Mouse (Mus musculus): ENCODE results near the gene Glis1. TPM values are rescaled to one million over a fixed set of nuclear protein-coding genes. Genes with fewer than 3 reads are reported as not detected.

Gene Glis1
- polyA plus RNA-seq, 1 experiment from 2014 or later = 6.8 TPM

GRCm38 (mm10) chr4:107502601-107503051 is 68.2 kb downstream of the Glis1 start:
- Histone ChIP-seq H3K9me3 (ENCODE audit: control insufficient read depth, low read length) (no peaks in the 10 kb centered on the region), H3K4me1 (ENCODE audit: control insufficient read depth, insufficient read depth, low read length) (peaks cover 17% of the 10 kb centered on the region), H3K27ac (replicated peaks; ENCODE audit: low read depth, low read length) (no peak overlapping the region), H3K4me3 (ENCODE audit: low read depth, low read length) (no peak overlapping the region), H3K4me2 (ENCODE audit: low read depth, severe bottlenecking) (no peak overlapping the region), H3K9ac (ENCODE audit: low read length) (no peak overlapping the region), H3K27me3 (ENCODE audit: control insufficient read depth, insufficient read depth, low read length) (no peaks in the 10 kb centered on the region), H3K36me3 (ENCODE audit: control insufficient read depth, insufficient read depth, low read length) (no peaks in the 10 kb centered on the region)
- 45% methylated on average over 10 of the region's 10 CpGs for WGBS
- DNase-seq (ENCODE audit: low spot score) = peak; percentile 34
- no peak for ATAC-seq (ENCODE audit: insufficient number of reproducible peaks, low FRiP score, low TSS enrichment, low read depth)

DNA sequence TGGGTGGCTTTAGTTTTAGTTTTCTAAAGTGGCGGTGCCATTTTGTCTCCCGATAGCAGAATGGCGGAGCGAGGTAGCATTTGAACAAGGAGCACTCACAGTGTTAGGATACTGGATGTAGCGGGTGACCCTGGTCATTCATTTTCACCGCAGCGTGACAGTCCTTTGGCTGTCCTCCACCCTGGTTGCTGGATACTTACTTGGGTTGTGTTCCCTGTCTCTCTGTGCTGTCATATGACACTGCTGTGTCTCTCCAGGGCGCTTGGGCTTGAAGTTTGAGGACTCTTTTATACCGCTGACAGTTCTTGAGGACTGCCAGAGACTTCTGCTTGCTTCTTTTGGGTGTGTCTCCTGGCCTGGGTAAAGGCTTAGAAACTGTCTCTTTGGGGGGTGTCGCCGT is 80.6 kb downstream of the Glis1 start:
- no peak for ATAC-seq (ENCODE audit: insufficient number of reproducible peaks, low FRiP score, low TSS enrichment, low read depth)
- WGBS = 95% methylated on average over 11 of the region's 11 CpGs
- no peak overlapping the region for H3K4me3 ChIP-seq (ENCODE audit: low read depth, low read length)
- H3K4me2 ChIP-seq (ENCODE audit: low read depth, severe bottlenecking) = no peak overlapping the region
- no peaks in the 10 kb centered on the region for H3K36me3 ChIP-seq (ENCODE audit: control insufficient read depth, insufficient read depth, low read length)
- peaks cover 18% of the 10 kb centered on the region for H3K4me1 ChIP-seq (ENCODE audit: control insufficient read depth, insufficient read depth, low read length)
- H3K27me3 ChIP-seq (ENCODE audit: control insufficient read depth, insufficient read depth, low read length) = no peaks in the 10 kb centered on the region
- no peak for DNase-seq (ENCODE audit: low spot score)
- H3K9me3 ChIP-seq (ENCODE audit: control insufficient read depth, low read length) = no peaks in the 10 kb centered on the region
- no peak overlapping the region for H3K9ac ChIP-seq (ENCODE audit: low read length)
- no peak overlapping the region for H3K27ac ChIP-seq (replicated peaks; ENCODE audit: low read depth, low read length)

DNA sequence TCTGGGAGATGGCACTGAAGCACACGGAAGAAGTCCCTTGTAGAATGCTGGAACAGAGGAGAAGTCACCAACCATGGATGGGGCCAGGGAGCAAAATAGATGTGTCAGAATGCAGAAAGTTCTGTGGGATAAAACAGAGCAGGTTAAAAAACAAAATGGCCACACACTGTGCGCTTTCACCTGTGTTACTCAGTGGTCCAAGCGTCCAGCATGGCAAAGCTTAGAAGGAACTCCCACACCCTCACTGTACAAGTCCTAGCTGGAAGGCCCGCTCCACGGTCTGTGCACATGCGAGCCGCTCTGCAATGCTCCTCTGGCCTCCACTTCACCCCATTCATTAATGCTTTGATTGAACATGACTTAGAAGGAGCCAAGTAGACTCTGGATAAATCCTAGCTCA is 81.2 kb downstream of the Glis1 start:
- DNase-seq (ENCODE audit: low spot score) (no peak), ATAC-seq (ENCODE audit: insufficient number of reproducible peaks, low FRiP score, low TSS enrichment, low read depth) (no peak)
- WGBS = 96% methylated on average over 7 of the region's 7 CpGs
- no peak overlapping the region for H3K4me3 ChIP-seq (ENCODE audit: low read depth, low read length)
- H3K27me3 ChIP-seq (ENCODE audit: control insufficient read depth, insufficient read depth, low read length) = no peaks in the 10 kb centered on the region
- H3K9ac ChIP-seq (ENCODE audit: low read length) = no peak overlapping the region
- H3K27ac ChIP-seq (replicated peaks; ENCODE audit: low read depth, low read length) = no peak overlapping the region
- peaks cover 18% of the 10 kb centered on the region for H3K4me1 ChIP-seq (ENCODE audit: control insufficient read depth, insufficient read depth, low read length)
- no peak overlapping the region for H3K4me2 ChIP-seq (ENCODE audit: low read depth, severe bottlenecking)
- no peaks in the 10 kb centered on the region for H3K36me3 ChIP-seq (ENCODE audit: control insufficient read depth, insufficient read depth, low read length)
- no peaks in the 10 kb centered on the region for H3K9me3 ChIP-seq (ENCODE audit: control insufficient read depth, low read length)

DNA sequence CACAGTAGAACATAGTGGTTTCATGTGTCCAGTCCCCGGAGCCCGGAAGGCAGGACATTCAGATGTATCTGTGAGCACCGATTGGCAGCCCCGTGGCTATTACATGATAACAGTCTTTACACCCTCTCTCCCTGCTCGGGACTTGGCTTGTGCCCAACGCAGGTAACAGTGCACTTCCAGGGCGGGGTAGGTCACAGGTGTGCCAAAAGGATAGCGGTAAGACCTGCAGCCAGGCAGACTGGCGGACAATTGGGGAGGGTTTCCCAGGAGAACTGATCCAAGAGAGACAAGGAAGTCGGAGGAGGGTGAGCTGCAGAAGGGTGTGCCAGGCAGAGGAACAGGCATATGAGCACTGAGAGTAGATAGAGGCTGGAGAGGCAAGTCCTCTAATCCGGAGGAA is 84.4 kb downstream of the Glis1 start:
- Histone ChIP-seq H3K27me3 (ENCODE audit: control insufficient read depth, insufficient read depth, low read length) (no peaks in the 10 kb centered on the region), H3K4me2 (ENCODE audit: low read depth, severe bottlenecking) (no peak overlapping the region), H3K9ac (ENCODE audit: low read length) (no peak overlapping the region), H3K36me3 (ENCODE audit: control insufficient read depth, insufficient read depth, low read length) (no peaks in the 10 kb centered on the region), H3K27ac (replicated peaks; ENCODE audit: low read depth, low read length) (no peak overlapping the region), H3K9me3 (ENCODE audit: control insufficient read depth, low read length) (no peaks in the 10 kb centered on the region), H3K4me1 (ENCODE audit: control insufficient read depth, insufficient read depth, low read length) (peaks cover 27% of the 10 kb centered on the region), H3K4me3 (ENCODE audit: low read depth, low read length) (no peak overlapping the region)
- WGBS = 48% methylated on average over 11 of the region's 11 CpGs
- ATAC-seq (ENCODE audit: insufficient number of reproducible peaks, low FRiP score, low TSS enrichment, low read depth) (no peak), DNase-seq (ENCODE audit: low spot score) (no peak)

GRCm38 (mm10) chr4:107520071-107520470 is 85.7 kb downstream of the Glis1 start:
- Histone ChIP-seq H3K27me3 (ENCODE audit: control insufficient read depth, insufficient read depth, low read length) (no peaks in the 10 kb centered on the region), H3K4me2 (ENCODE audit: low read depth, severe bottlenecking) (no peak overlapping the region), H3K4me1 (ENCODE audit: control insufficient read depth, insufficient read depth, low read length) (peaks cover 31% of the 10 kb centered on the region), H3K27ac (replicated peaks; ENCODE audit: low read depth, low read length) (no peak overlapping the region), H3K36me3 (ENCODE audit: control insufficient read depth, insufficient read depth, low read length) (no peaks in the 10 kb centered on the region), H3K9me3 (ENCODE audit: control insufficient read depth, low read length) (no peaks in the 10 kb centered on the region), H3K9ac (ENCODE audit: low read length) (no peak overlapping the region), H3K4me3 (ENCODE audit: low read depth, low read length) (no peak overlapping the region)
- 84% methylated on average over 5 of the region's 5 CpGs for WGBS
- ATAC-seq (ENCODE audit: insufficient number of reproducible peaks, low FRiP score, low TSS enrichment, low read depth) (no peak), DNase-seq (ENCODE audit: low spot score) (no peak)

- WGBS = 17% methylated on average over 4 of the region's 5 CpGs
- DNase-seq (ENCODE audit: low spot score) (no peak), ATAC-seq (ENCODE audit: insufficient number of reproducible peaks, low FRiP score, low TSS enrichment, low read depth) (no peak)
- no peaks in the 10 kb centered on the region for H3K27me3 ChIP-seq (ENCODE audit: control insufficient read depth, insufficient read depth, low read length)
- H3K36me3 ChIP-seq (ENCODE audit: control insufficient read depth, insufficient read depth, low read length) = no peaks in the 10 kb centered on the region
- H3K4me2 ChIP-seq (ENCODE audit: low read depth, severe bottlenecking) = no peak overlapping the region
- H3K4me3 ChIP-seq (ENCODE audit: low read depth, low read length) = no peak overlapping the region
- no peak overlapping the region for H3K27ac ChIP-seq (replicated peaks; ENCODE audit: low read depth, low read length)
- no peak overlapping the region for H3K9ac ChIP-seq (ENCODE audit: low read length)
- no peaks in the 10 kb centered on the region for H3K9me3 ChIP-seq (ENCODE audit: control insufficient read depth, low read length)
- peaks cover 31% of the 10 kb centered on the region for H3K4me1 ChIP-seq (ENCODE audit: control insufficient read depth, insufficient read depth, low read length)
These were observed 86.4 kb downstream of the Glis1 start for GRCm38 (mm10) chr4:107520816-107521215.

DNA sequence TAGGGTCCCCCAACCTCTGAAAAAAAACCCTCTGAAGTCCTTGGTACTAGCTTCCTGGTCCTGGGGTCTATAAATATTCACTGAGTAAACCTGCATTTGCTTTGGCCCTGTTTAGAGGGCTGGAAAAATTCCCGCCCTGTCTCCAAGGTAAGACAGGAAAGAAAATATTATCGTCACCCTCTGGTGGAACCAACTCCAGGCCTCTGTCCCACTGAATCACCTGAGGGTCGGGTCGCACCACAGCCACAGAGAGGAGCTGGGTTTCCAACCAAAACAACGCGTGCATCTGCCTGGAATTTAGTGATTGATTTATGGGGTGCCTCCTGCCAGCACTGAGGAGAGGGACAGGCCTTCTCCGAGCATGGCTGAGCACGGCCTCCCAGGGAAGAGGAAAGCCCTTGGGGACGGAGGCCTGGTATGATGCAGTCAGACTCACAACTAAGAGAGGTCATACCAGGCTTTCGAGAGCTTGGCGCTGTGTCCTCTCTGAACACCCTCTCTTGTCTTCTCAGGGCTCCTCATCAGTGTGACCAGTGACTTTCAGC is 89.3 kb downstream of the Glis1 start:
- ATAC-seq (ENCODE audit: insufficient number of reproducible peaks, low FRiP score, low TSS enrichment, low read depth) (no peak), DNase-seq (ENCODE audit: low spot score) (no peak)
- H3K9ac ChIP-seq (ENCODE audit: low read length) = no peak overlapping the region
- H3K27ac ChIP-seq (replicated peaks; ENCODE audit: low read depth, low read length) = no peak overlapping the region; the same call in 1 of the 2 replicates
- no peaks in the 10 kb centered on the region for H3K27me3 ChIP-seq (ENCODE audit: control insufficient read depth, insufficient read depth, low read length)
- no peaks in the 10 kb centered on the region for H3K36me3 ChIP-seq (ENCODE audit: control insufficient read depth, insufficient read depth, low read length)
- no peak overlapping the region for H3K4me2 ChIP-seq (ENCODE audit: low read depth, severe bottlenecking)
- 34% methylated on average over 11 of the region's 11 CpGs for WGBS
- H3K4me1 ChIP-seq (ENCODE audit: control insufficient read depth, insufficient read depth, low read length) = peaks cover 24% of the 10 kb centered on the region
- no peak overlapping the region for H3K4me3 ChIP-seq (ENCODE audit: low read depth, low read length)
- no peaks in the 10 kb centered on the region for H3K9me3 ChIP-seq (ENCODE audit: control insufficient read depth, low read length)

GRCm38 (mm10) chr4:107535126-107535525 is 100.7 kb downstream of the Glis1 start:
- DNase-seq (ENCODE audit: low spot score) (no peak), ATAC-seq (ENCODE audit: insufficient number of reproducible peaks, low FRiP score, low TSS enrichment, low read depth) (no peak)
- Histone ChIP-seq H3K27ac (replicated peaks; ENCODE audit: low read depth, low read length) (no peak overlapping the region), H3K4me3 (ENCODE audit: low read depth, low read length) (no peak overlapping the region), H3K4me1 (ENCODE audit: control insufficient read depth, insufficient read depth, low read length) (peaks cover 25% of the 10 kb centered on the region), H3K9me3 (ENCODE audit: control insufficient read depth, low read length) (no peaks in the 10 kb centered on the region; the same call in 1 of the 2 replicates), H3K36me3 (ENCODE audit: control insufficient read depth, insufficient read depth, low read length) (no peaks in the 10 kb centered on the region), H3K27me3 (ENCODE audit: control insufficient read depth, insufficient read depth, low read length) (no peaks in the 10 kb centered on the region), H3K4me2 (ENCODE audit: low read depth, severe bottlenecking) (no peak overlapping the region), H3K9ac (ENCODE audit: low read length) (no peak overlapping the region)
- 64% methylated on average over 11 of the region's 11 CpGs for WGBS

DNA sequence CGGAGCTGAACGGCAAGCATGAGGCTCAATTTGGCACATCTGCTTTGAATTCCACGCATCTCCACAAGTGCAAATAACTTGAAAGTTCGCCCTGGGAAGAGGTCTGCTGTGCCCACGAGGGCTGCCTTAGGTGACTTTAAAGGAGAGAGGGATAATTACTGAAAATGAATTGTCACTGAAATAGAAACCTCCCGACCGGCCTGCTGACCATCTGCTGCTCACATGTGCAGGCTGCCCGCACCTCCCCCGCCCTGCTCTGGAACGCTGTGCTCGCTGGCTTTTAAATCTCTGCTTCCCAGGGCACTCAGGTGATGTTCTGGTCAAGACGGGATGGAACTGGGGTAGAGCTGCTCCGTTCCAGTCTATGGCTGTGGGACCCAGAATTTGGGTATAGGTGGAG is 103.7 kb downstream of the Glis1 start:
- 8% methylated on average over 13 of the region's 13 CpGs for WGBS
- no peaks in the 10 kb centered on the region; the same call in 1 of the 2 replicates for H3K9me3 ChIP-seq (ENCODE audit: control insufficient read depth, low read length)
- H3K36me3 ChIP-seq (ENCODE audit: control insufficient read depth, insufficient read depth, low read length) = no peaks in the 10 kb centered on the region
- no peak overlapping the region for H3K4me3 ChIP-seq (ENCODE audit: low read depth, low read length)
- 0 out of 2 replicates have a peak, but pooled peaks have one; percentile 31 for ATAC-seq (ENCODE audit: insufficient number of reproducible peaks, low FRiP score, low TSS enrichment, low read depth)
- no peaks in the 10 kb centered on the region for H3K27me3 ChIP-seq (ENCODE audit: control insufficient read depth, insufficient read depth, low read length)
- DNase-seq (ENCODE audit: low spot score) = peak; percentile 78
- H3K4me2 ChIP-seq (ENCODE audit: low read depth, severe bottlenecking) = peak overlapping the region; percentile 12; the same call in 1 of the 2 replicates
- H3K27ac ChIP-seq (replicated peaks; ENCODE audit: low read depth, low read length) = no peak overlapping the region
- H3K4me1 ChIP-seq (ENCODE audit: control insufficient read depth, insufficient read depth, low read length) = peaks cover 27% of the 10 kb centered on the region
- no peak overlapping the region for H3K9ac ChIP-seq (ENCODE audit: low read length)

All from limb, embryonic 11.5 days (tissue).